Mouse (Mus musculus): ENCODE results near the gene Cerk. TPM values are rescaled to one million over a fixed set of nuclear protein-coding genes. Genes with fewer than 3 reads are reported as not detected.

Cerk gene
- polyA plus RNA-seq, 1 experiment from 2014 or later: 13.8 TPM

- H3K4me1 ChIP-seq: peaks cover 71% of the 10 kb centered on the region
- WGBS: 46% methylated on average over 16 of the region's 16 CpGs
- H3K36me3 ChIP-seq: no peaks in the 10 kb centered on the region
- no peaks in the 10 kb centered on the region for H3K27me3 ChIP-seq (ENCODE audit: low read depth, poor library complexity, severe bottlenecking)
- no peak overlapping the region for H3K4me3 ChIP-seq
- no peak for DNase-seq (ENCODE audit: low spot score)
- peak overlapping the region; percentile 14; the same call in 1 of the 2 replicates for H3K27ac ChIP-seq
- no peaks in the 10 kb centered on the region for H3K9me3 ChIP-seq (replicated peaks)
Measured at GRCm38 (mm10) chr15:86173136-86173985, 12.6 kb downstream of the Cerk start.

- H3K9me3 ChIP-seq (replicated peaks): no peaks in the 10 kb centered on the region
- no peak overlapping the region for H3K27ac ChIP-seq
- WGBS: 83% methylated on average over 6 of the region's 6 CpGs
- H3K27me3 ChIP-seq (ENCODE audit: low read depth, poor library complexity, severe bottlenecking): no peaks in the 10 kb centered on the region
- no peaks in the 10 kb centered on the region for H3K36me3 ChIP-seq
- no peak for DNase-seq (ENCODE audit: low spot score)
- H3K4me1 ChIP-seq: peaks cover 76% of the 10 kb centered on the region
- no peak overlapping the region for H3K4me3 ChIP-seq
Measured at GRCm38 (mm10) chr15:86172526-86172925, 13.4 kb downstream of the Cerk start.

GRCm38 (mm10) chr15:86172124-86172523 is 13.8 kb downstream of the Cerk start:
- no peak overlapping the region for H3K4me3 ChIP-seq
- no peaks in the 10 kb centered on the region for H3K27me3 ChIP-seq (ENCODE audit: low read depth, poor library complexity, severe bottlenecking)
- H3K36me3 ChIP-seq: no peaks in the 10 kb centered on the region
- no peak overlapping the region for H3K27ac ChIP-seq
- no peak for DNase-seq (ENCODE audit: low spot score)
- H3K9me3 ChIP-seq (replicated peaks): no peaks in the 10 kb centered on the region
- peaks cover 76% of the 10 kb centered on the region for H3K4me1 ChIP-seq
- WGBS: 60% methylated on average over 3 of the region's 3 CpGs

GRCm38 (mm10) chr15:86171316-86171715 is 14.6 kb downstream of the Cerk start:
- DNase-seq (ENCODE audit: low spot score): no peak
- H3K4me3 ChIP-seq: no peak overlapping the region
- no peaks in the 10 kb centered on the region for H3K9me3 ChIP-seq (replicated peaks)
- no peaks in the 10 kb centered on the region for H3K27me3 ChIP-seq (ENCODE audit: low read depth, poor library complexity, severe bottlenecking)
- H3K27ac ChIP-seq: no peak overlapping the region
- no peaks in the 10 kb centered on the region for H3K36me3 ChIP-seq
- WGBS: 82% methylated on average over 12 of the region's 12 CpGs
- peaks cover 69% of the 10 kb centered on the region for H3K4me1 ChIP-seq

- no peak for DNase-seq (ENCODE audit: low spot score)
- Histone ChIP-seq H3K4me3 (no peak overlapping the region), H3K9me3 (replicated peaks) (no peaks in the 10 kb centered on the region), H3K4me1 (peaks cover 59% of the 10 kb centered on the region), H3K27me3 (ENCODE audit: low read depth, poor library complexity, severe bottlenecking) (no peaks in the 10 kb centered on the region), H3K27ac (0 out of 2 replicates have a peak overlapping the region, but pooled peaks have one; percentile 17), H3K36me3 (peaks cover 5% of the 10 kb centered on the region; the same call in 1 of the 2 replicates)
- 80% methylated on average over 4 of the region's 4 CpGs for WGBS
Measured at GRCm38 (mm10) chr15:86169817-86170110, 16.2 kb downstream of the Cerk start.

- Histone ChIP-seq H3K4me1 (peaks cover 54% of the 10 kb centered on the region), H3K27ac (no peak overlapping the region; the same call in 1 of the 2 replicates), H3K4me3 (no peak overlapping the region), H3K9me3 (replicated peaks) (no peaks in the 10 kb centered on the region), H3K27me3 (ENCODE audit: low read depth, poor library complexity, severe bottlenecking) (no peaks in the 10 kb centered on the region), H3K36me3 (peaks cover 10% of the 10 kb centered on the region; the same call in 1 of the 2 replicates)
- WGBS: 84% methylated on average over 12 of the region's 12 CpGs
- no peak for DNase-seq (ENCODE audit: low spot score)
Measured at GRCm38 (mm10) chr15:86168941-86169816, 16.8 kb downstream of the Cerk start.

- Histone ChIP-seq H3K9me3 (replicated peaks) (no peaks in the 10 kb centered on the region), H3K27me3 (ENCODE audit: low read depth, poor library complexity, severe bottlenecking) (no peaks in the 10 kb centered on the region), H3K36me3 (peaks cover 13% of the 10 kb centered on the region), H3K4me3 (no peak overlapping the region), H3K4me1 (peaks cover 47% of the 10 kb centered on the region), H3K27ac (no peak overlapping the region)
- WGBS: 77% methylated on average over 7 of the region's 7 CpGs
- DNase-seq (ENCODE audit: low spot score): no peak
Measured at GRCm38 (mm10) chr15:86168505-86168867, 17.5 kb downstream of the Cerk start.

GRCm38 (mm10) chr15:86167787-86168504 is 18.0 kb downstream of the Cerk start:
- Histone ChIP-seq H3K36me3 (peaks cover 13% of the 10 kb centered on the region), H3K4me1 (peaks cover 41% of the 10 kb centered on the region), H3K4me3 (no peak overlapping the region), H3K27me3 (ENCODE audit: low read depth, poor library complexity, severe bottlenecking) (no peaks in the 10 kb centered on the region), H3K27ac (no peak overlapping the region), H3K9me3 (replicated peaks) (no peaks in the 10 kb centered on the region)
- 86% methylated on average over 10 of the region's 10 CpGs for WGBS
- no peak for DNase-seq (ENCODE audit: low spot score)

- WGBS: 89% methylated on average over 7 of the region's 7 CpGs
- no peaks in the 10 kb centered on the region for H3K9me3 ChIP-seq (replicated peaks)
Measured at GRCm38 (mm10) chr15:86167032-86167655, 18.8 kb downstream of the Cerk start.

GRCm38 (mm10) chr15:86165811-86166590 is 19.9 kb downstream of the Cerk start:
- H3K36me3 ChIP-seq: peaks cover 24% of the 10 kb centered on the region
- H3K4me3 ChIP-seq: no peak overlapping the region
- H3K27ac ChIP-seq: no peak overlapping the region
- WGBS: 90% methylated on average over 24 of the region's 24 CpGs
- DNase-seq (ENCODE audit: low spot score): no peak
- no peaks in the 10 kb centered on the region for H3K27me3 ChIP-seq (ENCODE audit: low read depth, poor library complexity, severe bottlenecking)
- H3K4me1 ChIP-seq: peaks cover 23% of the 10 kb centered on the region
- no peaks in the 10 kb centered on the region for H3K9me3 ChIP-seq (replicated peaks)

More at GRCm38 (mm10) chr15:86167032-86167655, 18.8 kb downstream of the Cerk start:
- Histone ChIP-seq H3K4me1 (peaks cover 33% of the 10 kb centered on the region), H3K4me3 (no peak overlapping the region), H3K36me3 (peaks cover 13% of the 10 kb centered on the region), H3K27ac (no peak overlapping the region), H3K27me3 (ENCODE audit: low read depth, poor library complexity, severe bottlenecking) (no peaks in the 10 kb centered on the region)
- no peak for DNase-seq (ENCODE audit: low spot score)

GRCm38 (mm10) chr15:86164718-86165345 is 21.1 kb downstream of the Cerk start:
- Histone ChIP-seq H3K9me3 (replicated peaks) (no peaks in the 10 kb centered on the region), H3K27ac (no peak overlapping the region), H3K4me3 (no peak overlapping the region), H3K36me3 (peaks cover 24% of the 10 kb centered on the region), H3K4me1 (peaks cover 19% of the 10 kb centered on the region), H3K27me3 (ENCODE audit: low read depth, poor library complexity, severe bottlenecking) (no peaks in the 10 kb centered on the region)
- DNase-seq (ENCODE audit: low spot score): no peak
- WGBS: 86% methylated on average over 21 of the region's 21 CpGs
